Mouse (Mus musculus) kidney, embryonic 15.5 days (tissue): ENCODE measurements at regions not wholly inside any gene's neighbourhood (a gene's known extent, or its start where the extent isn't known, plus 50 kb on each side); places are given as distances from the start of the nearest gene placed in this dataset.

Experiments
- ATAC-seq: fragments of 200-750 bp; cut with Nextera tagmentation; replicated peaks from 2 replicates; pipeline ENCODE4 v1.8.0; 2017; ENCODE audit warnings: moderate TSS enrichment; ENCODE audit not compliant: low FRiP score
- H3K27ac ChIP-seq: fragments of 300-500 bp; sonication (generic); 2 replicates; pipeline ENCODE4 v1.5.1; 2015; ENCODE audit warnings: mild to moderate bottlenecking, inconsistent platforms
- H3K27me3 ChIP-seq: fragments of 300-500 bp; sonication (generic); 2 replicates; pipeline ENCODE4 v1.6.1; 2015; ENCODE audit warnings: inconsistent platforms
- H3K36me3 ChIP-seq: fragments of 300-500 bp; sonication (generic); 2 replicates; pipeline ENCODE4 v1.6.1; 2015; ENCODE audit warnings: inconsistent platforms
- H3K4me1 ChIP-seq: fragments of 300-500 bp; sonication (generic); 2 replicates; pipeline ENCODE4 v1.6.1; 2015; ENCODE audit warnings: inconsistent platforms
- H3K4me2 ChIP-seq: fragments of 300-500 bp; sonication (generic); 2 replicates; pipeline ENCODE4 v1.6.1; 2015; ENCODE audit warnings: moderate library complexity, mild to moderate bottlenecking, inconsistent platforms
- H3K4me3 ChIP-seq: fragments of 300-500 bp; sonication (generic); replicated peaks from 2 replicates; pipeline ENCODE4 v1.5.1; 2015; ENCODE audit warnings: mild to moderate bottlenecking, inconsistent platforms
- H3K9ac ChIP-seq: fragments of 300-500 bp; sonication (generic); 2 replicates; pipeline ENCODE4 v1.6.1; 2015; ENCODE audit warnings: mild to moderate bottlenecking, inconsistent platforms
- H3K9me3 ChIP-seq: fragments of 300-500 bp; sonication (generic); replicated peaks from 2 replicates; pipeline ENCODE4 v1.6.1; 2016; ENCODE audit warnings: inconsistent platforms
- WGBS: fragments of 180-500 bp; shearing (Covaris S2); methylation state at CpG from one replicate; pipeline ENCODE4 v1.1.7; 2015; ENCODE audit warnings: mixed read lengths; 5-methylcytosine and 5-hydroxymethylcytosine counted together

GRCm38 (mm10) chr11:63665268-63665934 lies 256.7 kb downstream of the Hs3st3b1 start:
- no peaks in the 10 kb centered on the region for H3K36me3 ChIP-seq
- H3K27me3 ChIP-seq, result peaks cover 4% of the 10 kb centered on the region; the same call in 1 of the 2 replicates
- H3K27ac ChIP-seq, result no peak overlapping the region
- H3K4me3 ChIP-seq, result no peak overlapping the region
- no peak overlapping the region for H3K4me2 ChIP-seq
- H3K9me3 ChIP-seq, result no peaks in the 10 kb centered on the region
- H3K9ac ChIP-seq, result no peak overlapping the region
- peaks cover 9% of the 10 kb centered on the region for H3K4me1 ChIP-seq
- ATAC-seq, result no peak
- 16% methylated on average over 12 of the region's 12 CpGs for WGBS

GRCm38 (mm10) chr11:63670477-63670876 lies 251.6 kb downstream of the Hs3st3b1 start:
- WGBS, result 78% methylated on average over 4 of the region's 4 CpGs
- no peak overlapping the region for H3K4me3 ChIP-seq

GRCm38 (mm10) chr11:63671816-63672215 lies 250.3 kb downstream of the Hs3st3b1 start:
- H3K9ac ChIP-seq, result no peak overlapping the region
- H3K27ac ChIP-seq, result no peak overlapping the region
- no peak for ATAC-seq
- H3K36me3 ChIP-seq, result no peaks in the 10 kb centered on the region
- WGBS, result 75% methylated on average over 2 of the region's 2 CpGs
- no peak overlapping the region for H3K4me3 ChIP-seq
- H3K4me2 ChIP-seq, result no peak overlapping the region
- H3K27me3 ChIP-seq, result peaks cover 5% of the 10 kb centered on the region; the same call in 1 of the 2 replicates
- H3K4me1 ChIP-seq, result no peaks in the 10 kb centered on the region
- no peaks in the 10 kb centered on the region for H3K9me3 ChIP-seq

More at GRCm38 (mm10) chr11:63670477-63670876, 251.6 kb downstream of the Hs3st3b1 start:
- Histone ChIP-seq H3K36me3 (no peaks in the 10 kb centered on the region), H3K4me2 (no peak overlapping the region), H3K27me3 (peaks cover 5% of the 10 kb centered on the region; the same call in 1 of the 2 replicates), H3K9ac (no peak overlapping the region), H3K4me1 (peaks cover 5% of the 10 kb centered on the region), H3K27ac (no peak overlapping the region), H3K9me3 (no peaks in the 10 kb centered on the region)
- no peak for ATAC-seq

- Histone ChIP-seq H3K4me1 (no peaks in the 10 kb centered on the region), H3K27me3 (no peaks in the 10 kb centered on the region), H3K27ac (no peak overlapping the region), H3K4me2 (no peak overlapping the region), H3K9me3 (no peaks in the 10 kb centered on the region), H3K4me3 (no peak overlapping the region), H3K36me3 (no peaks in the 10 kb centered on the region), H3K9ac (no peak overlapping the region)
- no peak for ATAC-seq
- 86% methylated on average over 11 of the region's 11 CpGs for WGBS
Measured at GRCm38 (mm10) chr11:63677921-63678320, 244.2 kb downstream of the Hs3st3b1 start.

GRCm38 (mm10) chr11:63678382-63678905 lies 243.6 kb downstream of the Hs3st3b1 start:
- H3K4me2 ChIP-seq, result no peak overlapping the region

GRCm38 (mm10) chr11:63679491-63679890 lies 242.6 kb downstream of the Hs3st3b1 start:
- Histone ChIP-seq H3K9me3 (no peaks in the 10 kb centered on the region), H3K9ac (no peak overlapping the region), H3K4me1 (no peaks in the 10 kb centered on the region), H3K27me3 (no peaks in the 10 kb centered on the region), H3K27ac (no peak overlapping the region), H3K4me2 (no peak overlapping the region), H3K4me3 (no peak overlapping the region), H3K36me3 (no peaks in the 10 kb centered on the region)
- no peak for ATAC-seq
- WGBS, result 69% methylated on average over 4 of the region's 4 CpGs

More at GRCm38 (mm10) chr11:63678382-63678905, 243.6 kb downstream of the Hs3st3b1 start:
- H3K4me3 ChIP-seq, result no peak overlapping the region
- no peaks in the 10 kb centered on the region for H3K9me3 ChIP-seq
- ATAC-seq, result no peak
- H3K9ac ChIP-seq, result no peak overlapping the region
- no peaks in the 10 kb centered on the region for H3K27me3 ChIP-seq
- H3K27ac ChIP-seq, result no peak overlapping the region
- H3K4me1 ChIP-seq, result no peaks in the 10 kb centered on the region
- WGBS, result 80% methylated on average over 17 of the region's 17 CpGs
- no peaks in the 10 kb centered on the region for H3K36me3 ChIP-seq

- H3K9ac ChIP-seq, result no peak overlapping the region
- WGBS, result 49% methylated on average over 11 of the region's 11 CpGs
- H3K4me2 ChIP-seq, result no peak overlapping the region
- no peaks in the 10 kb centered on the region for H3K27me3 ChIP-seq
- H3K4me3 ChIP-seq, result no peak overlapping the region
- H3K36me3 ChIP-seq, result no peaks in the 10 kb centered on the region
- no peaks in the 10 kb centered on the region for H3K4me1 ChIP-seq
- ATAC-seq, result no peak
- H3K27ac ChIP-seq, result no peak overlapping the region
- H3K9me3 ChIP-seq, result no peaks in the 10 kb centered on the region
Measured at GRCm38 (mm10) chr11:63684228-63684980, 237.7 kb downstream of the Hs3st3b1 start.

GRCm38 (mm10) chr11:63691041-63691440 lies 231.0 kb downstream of the Hs3st3b1 start:
- no peak overlapping the region for H3K9ac ChIP-seq
- H3K4me2 ChIP-seq, result no peak overlapping the region
- H3K27me3 ChIP-seq, result no peaks in the 10 kb centered on the region
- no peak overlapping the region for H3K4me3 ChIP-seq
- no peaks in the 10 kb centered on the region for H3K36me3 ChIP-seq
- no peak for ATAC-seq
- WGBS, result 50% methylated on average over 4 of the region's 4 CpGs
- H3K9me3 ChIP-seq, result no peaks in the 10 kb centered on the region
- no peak overlapping the region for H3K27ac ChIP-seq
- no peaks in the 10 kb centered on the region for H3K4me1 ChIP-seq

GRCm38 (mm10) chr11:63704995-63705580 lies 217.0 kb downstream of the Hs3st3b1 start:
- WGBS, result 86% methylated on average over 12 of the region's 12 CpGs
- ATAC-seq, result no peak
- no peak overlapping the region for H3K4me3 ChIP-seq

GRCm38 (mm10) chr11:63706057-63706456 lies 216.0 kb downstream of the Hs3st3b1 start:
- Histone ChIP-seq H3K4me3 (no peak overlapping the region), H3K36me3 (no peaks in the 10 kb centered on the region), H3K4me1 (peaks cover 3% of the 10 kb centered on the region; the same call in 1 of the 2 replicates), H3K4me2 (no peak overlapping the region), H3K27me3 (no peaks in the 10 kb centered on the region), H3K9ac (no peak overlapping the region), H3K27ac (no peak overlapping the region), H3K9me3 (no peaks in the 10 kb centered on the region)
- WGBS, result 72% methylated on average over 8 of the region's 8 CpGs
- no peak for ATAC-seq

More at GRCm38 (mm10) chr11:63704995-63705580, 217.0 kb downstream of the Hs3st3b1 start:
- Histone ChIP-seq H3K4me1 (peaks cover 3% of the 10 kb centered on the region; the same call in 1 of the 2 replicates), H3K36me3 (no peaks in the 10 kb centered on the region), H3K9ac (no peak overlapping the region), H3K27ac (no peak overlapping the region), H3K27me3 (no peaks in the 10 kb centered on the region), H3K4me2 (no peak overlapping the region), H3K9me3 (no peaks in the 10 kb centered on the region)

- H3K36me3 ChIP-seq, result no peaks in the 10 kb centered on the region
- no peak overlapping the region for H3K9ac ChIP-seq
- no peak overlapping the region for H3K4me3 ChIP-seq
- ATAC-seq, result 0 out of 2 replicates have a peak, but pooled peaks have one; percentile 33
- no peaks in the 10 kb centered on the region for H3K27me3 ChIP-seq
- no peaks in the 10 kb centered on the region for H3K9me3 ChIP-seq
- H3K27ac ChIP-seq, result 0 out of 2 replicates have a peak overlapping the region, but pooled peaks have one; percentile 32
- 36% methylated on average over 5 of the region's 5 CpGs for WGBS
- H3K4me2 ChIP-seq, result no peak overlapping the region
- H3K4me1 ChIP-seq, result peaks cover 6% of the 10 kb centered on the region
Measured at GRCm38 (mm10) chr11:63707093-63707492, 215.0 kb downstream of the Hs3st3b1 start.

GRCm38 (mm10) chr11:63708412-63708811 lies 213.7 kb downstream of the Hs3st3b1 start:
- no peak overlapping the region for H3K4me3 ChIP-seq
- no peak overlapping the region for H3K4me2 ChIP-seq
- no peaks in the 10 kb centered on the region for H3K27me3 ChIP-seq
- H3K9me3 ChIP-seq, result no peaks in the 10 kb centered on the region
- H3K27ac ChIP-seq, result no peak overlapping the region
- peaks cover 12% of the 10 kb centered on the region for H3K4me1 ChIP-seq
- H3K9ac ChIP-seq, result no peak overlapping the region
- 74% methylated on average over 4 of the region's 4 CpGs for WGBS
- H3K36me3 ChIP-seq, result no peaks in the 10 kb centered on the region
- no peak for ATAC-seq
